Mouse (Mus musculus) ES-E14 (cell line): Measurements from ENCODE around the gene Iffo1.

Experiments used
- MAFK ChIP-seq: IDR thresholded peaks from 2 replicates; pipeline ENCODE4 v1.6.1; 2014; ENCODE audit warnings: mild to moderate bottlenecking, low read depth, low read length, inconsistent platforms; ENCODE audit not compliant: insufficient read depth
- ZC3H11A ChIP-seq: IDR thresholded peaks from 2 replicates; pipeline ENCODE4 v1.6.1; 2012; ENCODE audit warnings: low read depth, mild to moderate bottlenecking, inconsistent platforms, low read length, borderline replicate concordance

DNA sequence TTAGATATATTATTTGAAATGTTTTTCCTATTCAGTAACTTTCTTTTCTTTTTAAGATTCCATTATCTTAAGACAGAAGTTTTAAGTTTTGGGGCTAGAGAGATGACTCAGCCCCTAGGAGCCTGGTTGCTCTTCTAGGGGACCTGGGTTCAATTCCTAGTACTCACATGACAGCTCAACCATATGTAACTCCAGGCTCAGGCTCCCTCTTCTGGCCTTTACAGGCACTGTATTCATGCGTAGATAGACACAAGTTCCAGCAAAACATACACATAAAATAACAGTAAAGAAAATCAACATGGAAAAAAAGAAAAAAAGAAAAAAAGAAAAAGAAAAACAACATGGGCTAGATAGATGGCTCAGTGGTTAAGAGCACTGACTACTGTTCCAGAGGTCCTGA lies 65.4 kb downstream of the Iffo1 start:
- no peak for TF ChIP-seq MAFK
- no peak for TF ChIP-seq ZC3H11A
